Mouse (Mus musculus) lung, postnatal 14 days (tissue): Measurements from ENCODE around the gene Ppp1r14c.
A peak's percentile ranks its signal among the peaks of the same experiment; 100 is the strongest.
"Not testable (repeated sequence)": the region's sequence is repeated elsewhere in the genome, so short reads cannot be mapped to it uniquely, and the experiment has no call there.

Experiments
- DNase-seq: peaks from one replicate; pipeline ENCODE4 v3.0.0; 2021

Gene Ppp1r14c

DNA sequence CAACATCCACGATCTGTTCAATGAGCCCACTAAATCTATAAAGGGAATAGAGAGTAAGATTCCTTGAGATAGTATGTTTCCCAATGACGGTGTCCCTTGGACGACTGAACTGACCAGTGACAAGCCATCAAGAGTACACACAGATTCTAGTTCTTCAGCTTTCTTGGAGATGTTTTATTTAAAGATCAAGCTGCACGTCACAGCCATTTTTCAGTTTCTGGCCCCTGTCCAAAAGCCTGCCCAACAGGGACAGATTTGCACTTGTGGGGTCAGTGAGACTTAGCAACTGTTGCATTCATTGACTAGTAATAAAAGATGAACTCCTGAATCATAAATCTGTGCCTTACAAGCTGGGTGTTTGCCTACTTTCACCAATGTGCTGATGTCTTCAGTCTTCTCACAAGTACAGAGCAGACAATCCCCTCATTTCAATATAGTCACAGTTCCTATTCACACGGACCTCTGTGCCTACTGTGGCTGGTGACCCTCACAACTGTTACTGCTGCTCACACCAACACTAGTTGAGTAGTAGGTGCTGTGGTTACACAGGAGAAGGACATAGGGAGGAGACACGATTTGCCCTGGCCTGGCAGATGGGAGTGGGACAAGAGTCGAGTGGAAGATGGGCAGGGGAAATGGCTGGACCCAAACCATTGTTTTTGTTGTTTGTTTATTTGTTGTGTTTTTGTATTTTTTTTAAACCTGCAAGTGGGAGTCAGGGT, 37.7 kb downstream of the Ppp1r14c start:
- peak; percentile 32 for DNase-seq

DNA sequence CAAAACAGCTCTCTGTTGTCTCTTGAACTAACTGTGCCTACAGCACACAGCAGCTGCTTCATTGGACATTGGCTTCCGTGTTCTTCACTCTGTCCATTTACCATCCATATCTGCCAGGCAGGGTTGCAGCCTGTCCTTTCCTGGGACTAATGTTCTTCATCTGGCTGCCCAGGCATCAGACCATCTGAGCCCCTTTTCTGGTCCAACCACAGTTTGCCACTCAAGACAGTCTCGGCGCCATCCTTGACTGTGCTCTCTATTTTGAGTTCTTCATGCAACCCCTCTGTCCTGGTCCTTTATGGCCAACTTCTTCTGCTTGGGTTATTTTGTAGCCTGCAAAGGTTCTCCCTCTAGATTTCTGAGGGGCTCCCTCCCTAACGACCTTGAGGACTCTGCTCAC, 38.5 kb downstream of the Ppp1r14c start:
- no peak for DNase-seq

- no peak for DNase-seq
These were observed 40.4 kb downstream of the Ppp1r14c start for GRCm38 (mm10) chr10:3406280-3406679.

DNA sequence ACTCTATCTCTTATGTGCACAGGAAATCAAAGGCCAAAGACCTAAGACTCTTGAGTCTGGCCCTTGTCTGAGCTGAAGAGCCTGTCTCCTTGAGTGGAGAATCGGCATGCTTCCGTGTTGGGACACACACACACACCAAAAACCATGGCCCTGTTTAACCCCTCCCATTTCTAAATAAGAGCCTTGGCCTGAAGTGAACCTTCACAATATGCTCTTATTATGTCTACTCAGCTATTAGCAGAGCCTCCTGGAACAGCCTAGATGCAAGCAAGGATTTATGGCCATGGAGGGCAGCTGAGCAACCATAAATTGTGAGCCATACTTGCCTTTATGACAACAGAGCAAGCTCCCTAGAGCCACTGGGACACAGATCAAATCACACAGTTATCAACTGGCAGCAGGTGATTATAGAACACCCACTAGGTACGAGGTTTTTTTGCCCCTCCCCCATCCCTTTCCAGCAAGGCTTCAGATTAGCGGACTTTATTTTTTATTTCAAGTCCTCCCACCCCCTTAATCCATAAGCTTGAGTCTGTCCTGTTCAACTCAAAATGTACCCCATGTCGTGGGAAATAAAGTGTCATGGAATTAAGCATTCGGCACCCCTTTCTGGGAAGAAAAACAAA, 42.3 kb downstream of the Ppp1r14c start:
- DNase-seq = peak; percentile 24

DNA sequence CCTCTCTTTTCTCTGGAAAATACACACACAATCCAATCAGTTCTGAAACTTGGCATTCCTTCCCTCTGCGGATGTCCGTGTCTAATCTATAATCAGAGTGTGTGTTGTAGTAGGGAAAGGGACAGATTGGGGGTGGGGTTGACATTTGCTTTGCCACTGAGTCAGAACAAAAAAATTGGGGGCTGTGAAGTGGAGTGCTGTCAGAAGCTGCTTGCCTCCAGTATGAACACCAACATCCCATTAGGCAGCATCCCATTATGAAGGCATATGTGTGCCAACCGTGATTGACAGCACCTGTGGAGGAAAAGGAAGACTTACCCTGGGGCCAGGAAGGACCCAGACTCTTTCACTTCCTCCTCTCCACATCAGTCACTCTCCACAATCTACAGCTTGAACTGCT, 42.8 kb downstream of the Ppp1r14c start:
- no peak for DNase-seq

- DNase-seq = no peak
These were observed 45.4 kb downstream of the Ppp1r14c start for GRCm38 (mm10) chr10:3411222-3411621.

GRCm38 (mm10) chr10:3411639-3412038, 45.8 kb downstream of the Ppp1r14c start:
- no peak for DNase-seq

DNA sequence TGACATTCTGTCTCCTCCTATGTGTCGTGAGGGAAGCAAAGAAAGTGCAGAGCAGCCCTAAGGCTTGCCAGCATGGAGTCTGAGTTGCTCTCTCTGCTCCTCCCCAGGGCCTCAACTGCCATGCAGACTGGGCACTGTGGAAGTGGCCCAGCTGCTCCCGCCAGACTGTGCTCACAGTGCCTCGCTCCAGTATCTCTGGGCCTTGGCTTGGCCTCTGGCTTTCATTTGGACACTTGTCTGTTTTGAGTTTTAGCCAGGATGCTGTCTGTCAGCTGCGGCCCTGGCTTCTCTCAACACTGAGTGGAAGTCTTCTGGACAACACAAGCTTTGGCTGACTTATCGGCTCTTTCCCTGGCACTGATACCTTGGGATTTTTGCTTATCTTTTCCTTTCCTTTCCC, 49.0 kb downstream of the Ppp1r14c start:
- peak; percentile 46 for DNase-seq

DNA sequence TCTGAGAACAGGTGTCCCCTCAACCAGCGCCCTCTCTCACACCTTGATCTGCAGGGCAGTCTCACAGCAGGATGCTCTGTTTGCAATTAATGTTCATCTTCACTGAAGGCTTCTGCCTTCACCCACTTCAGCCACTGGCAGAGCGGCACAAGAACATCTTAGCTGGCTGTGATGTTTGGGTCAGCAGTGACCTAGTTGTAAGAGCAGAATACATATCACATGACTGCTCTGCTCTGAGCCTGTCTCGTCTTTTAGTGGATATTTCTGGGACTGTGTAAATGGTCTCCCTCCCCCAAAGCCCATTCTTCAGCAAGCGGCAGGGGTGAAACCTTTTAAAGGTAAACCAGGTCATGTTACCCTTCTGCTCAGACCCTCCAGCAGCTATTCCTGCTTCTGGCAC, 50.7 kb downstream of the Ppp1r14c start:
- no peak for DNase-seq

DNA sequence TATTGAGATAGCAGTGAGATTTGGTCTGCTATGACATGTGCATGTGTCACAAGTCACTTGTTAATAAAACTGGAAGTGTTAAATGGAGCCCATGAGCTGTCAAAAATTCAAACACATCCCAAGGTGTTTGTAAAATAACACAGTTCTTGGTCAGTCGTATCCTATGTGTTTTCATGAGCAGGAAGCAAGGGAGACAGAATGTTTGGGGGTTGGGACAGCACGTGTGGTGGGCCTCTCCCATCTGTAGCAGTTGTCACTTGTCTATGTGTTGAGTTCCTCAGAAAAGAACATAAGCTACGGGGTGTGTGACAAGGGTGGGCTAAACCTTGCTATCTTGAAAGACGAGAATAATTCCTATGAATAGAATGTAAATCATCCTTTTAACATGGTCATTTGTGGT, 51.6 kb downstream of the Ppp1r14c start:
- no peak for DNase-seq

DNA sequence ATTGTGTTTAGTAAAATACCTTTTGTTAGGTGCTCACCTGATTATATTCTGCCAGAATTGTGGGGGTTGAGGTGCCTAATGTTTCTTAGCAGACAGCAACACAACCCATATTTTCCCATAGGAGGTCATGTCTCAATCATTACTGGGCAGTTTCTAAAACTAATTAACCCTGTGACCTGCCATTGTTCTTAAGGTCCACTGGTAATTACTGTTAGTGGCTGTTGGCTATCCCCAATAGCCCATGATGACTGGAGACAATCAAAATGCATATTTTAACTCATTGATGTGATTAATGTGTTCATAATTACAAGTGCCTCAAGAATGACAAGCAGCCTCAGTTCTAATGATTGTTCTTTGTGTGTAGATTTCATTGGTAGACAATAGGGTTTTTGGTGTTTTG, 58.2 kb downstream of the Ppp1r14c start:
- DNase-seq = no peak

GRCm38 (mm10) chr10:3427689-3428399, 62.0 kb downstream of the Ppp1r14c start:
- DNase-seq = peak; percentile 47

DNA sequence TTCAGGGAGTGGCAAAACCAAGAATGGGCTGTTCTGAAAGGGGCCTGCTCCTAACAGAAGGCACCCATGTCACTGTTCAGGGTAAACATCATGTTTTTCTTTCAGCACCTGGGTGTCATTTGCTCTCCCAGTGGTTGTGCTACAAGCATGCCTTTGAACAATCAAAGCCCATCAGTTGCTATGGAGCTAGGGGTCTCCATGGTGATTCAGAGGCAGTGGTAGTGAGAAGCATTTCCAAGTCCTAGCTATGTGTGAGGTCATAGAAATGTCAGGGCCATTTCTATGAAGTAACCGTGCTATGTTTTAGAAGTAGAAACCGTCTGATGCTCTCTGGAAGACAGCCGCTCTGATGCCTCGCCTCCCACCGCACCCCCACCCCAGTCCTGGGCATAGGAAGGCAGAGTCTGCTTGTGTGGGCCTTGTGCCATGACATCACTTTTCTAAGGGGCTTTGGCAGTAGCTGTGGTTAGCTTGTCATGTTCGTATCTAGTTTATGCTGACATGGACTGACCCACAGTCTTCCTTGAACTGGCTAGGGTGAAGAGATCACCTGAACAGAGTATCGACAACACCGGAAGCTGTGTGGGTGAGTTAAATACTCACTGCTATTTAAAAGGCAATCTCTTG, 69.1 kb downstream of the Ppp1r14c start:
- no peak for DNase-seq

DNA sequence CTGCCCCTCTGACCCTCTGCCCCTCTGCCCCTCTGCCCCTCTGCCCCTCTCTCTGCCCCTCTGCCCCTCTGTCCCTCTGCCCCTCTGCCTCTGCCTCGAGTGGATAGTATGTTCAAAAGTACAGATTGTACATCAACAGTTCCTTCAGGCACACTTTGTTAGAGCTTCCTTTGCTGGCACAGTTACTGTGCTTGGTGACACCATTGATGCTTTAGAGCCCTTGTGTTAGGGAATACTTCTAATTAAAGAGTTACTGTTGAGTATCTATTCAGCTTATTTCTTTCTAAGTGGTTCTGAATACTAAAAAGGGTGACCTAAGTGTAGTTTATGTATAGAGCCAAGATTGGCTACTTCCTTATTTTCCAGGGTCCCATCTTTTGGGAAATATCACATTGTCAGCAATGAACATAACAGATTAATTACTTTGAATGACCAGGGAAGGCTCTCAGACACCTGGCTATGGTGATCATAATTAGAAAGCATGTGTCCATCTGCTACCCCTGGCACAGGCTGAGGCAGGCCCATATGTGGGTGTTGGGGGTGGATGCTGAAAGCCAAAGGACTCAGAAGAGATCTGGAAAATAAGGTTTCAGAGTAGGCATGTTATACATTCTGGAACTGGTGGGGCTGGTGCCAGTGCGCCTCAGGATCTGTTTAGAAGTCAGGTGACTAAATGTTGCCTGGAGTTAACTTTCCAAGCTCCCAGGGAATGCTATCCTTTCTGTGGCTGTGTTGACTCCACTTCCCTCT, 75.0 kb downstream of the Ppp1r14c start:
- DNase-seq = no peak

GRCm38 (mm10) chr10:3446748-3447147, 80.9 kb downstream of the Ppp1r14c start:
- DNase-seq = not testable (repeated sequence)

GRCm38 (mm10) chr10:3448699-3449098, 82.8 kb downstream of the Ppp1r14c start:
- no peak for DNase-seq

DNA sequence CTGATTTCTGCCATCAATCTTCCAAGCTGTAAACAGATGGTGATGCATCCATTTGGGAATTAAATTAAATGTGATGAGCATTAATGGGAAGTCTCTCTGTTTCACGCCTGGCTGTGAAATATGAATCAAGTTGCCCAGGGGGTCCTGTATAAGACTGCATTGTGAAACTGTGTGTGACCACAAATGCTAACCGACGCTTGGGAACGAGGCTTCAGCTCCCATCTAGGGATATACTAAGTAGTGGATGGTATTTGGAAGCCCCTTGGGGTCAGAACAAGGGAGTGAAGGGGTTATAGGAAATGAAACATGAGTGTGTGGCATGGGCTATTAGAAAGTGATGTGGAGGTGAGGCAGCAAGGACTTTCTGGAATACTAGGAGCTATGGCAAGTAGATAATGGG, 86.1 kb downstream of the Ppp1r14c start:
- DNase-seq = no peak

DNA sequence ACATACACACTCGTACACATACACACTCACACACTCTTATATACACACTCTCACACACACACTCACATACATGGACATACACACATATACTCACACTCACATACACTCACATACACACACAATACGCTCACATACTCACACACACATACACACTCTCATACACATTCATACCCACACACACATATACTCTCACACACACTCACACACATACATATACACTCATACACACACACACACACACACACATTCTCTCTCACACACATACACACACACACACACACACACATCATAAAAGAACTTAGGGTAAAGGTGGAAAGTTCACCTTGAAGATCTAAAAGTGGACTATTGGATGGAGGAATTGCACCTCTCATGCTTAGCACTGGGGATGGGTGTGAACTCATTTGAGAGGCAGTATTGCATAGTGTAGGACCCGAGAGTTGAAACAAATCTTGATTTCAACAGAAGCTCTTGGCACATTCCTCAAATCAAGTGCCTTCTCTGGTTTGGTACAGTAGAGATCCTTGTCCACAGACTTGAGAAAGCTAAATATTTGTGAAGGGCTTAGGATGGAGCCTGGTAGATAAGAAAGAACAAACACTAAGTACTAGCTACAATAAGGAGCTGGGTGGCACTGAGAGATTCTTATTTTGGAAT, 87.1 kb downstream of the Ppp1r14c start:
- DNase-seq = peak; percentile 29

DNA sequence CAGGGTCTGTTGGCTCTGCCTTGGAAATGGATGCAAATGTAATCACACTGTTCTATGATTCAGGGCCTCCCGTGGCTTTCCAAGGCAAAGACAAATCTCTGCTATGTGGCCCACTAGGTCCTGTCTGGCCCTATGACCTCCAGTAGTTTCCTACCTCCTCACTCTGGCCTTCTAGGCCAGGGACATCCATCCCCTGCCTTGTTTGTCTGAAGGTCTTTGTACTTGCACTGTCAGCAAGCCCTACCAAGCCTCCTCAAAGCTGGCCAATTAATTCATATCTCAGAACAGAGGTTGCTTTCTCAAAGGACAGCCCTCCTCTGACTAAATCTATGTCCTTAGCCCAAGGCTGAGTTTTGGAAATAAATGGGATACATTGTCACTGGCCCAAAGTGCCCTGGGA, 92.8 kb downstream of the Ppp1r14c start:
- DNase-seq = no peak

- DNase-seq = no peak
These were observed 95.0 kb downstream of the Ppp1r14c start for GRCm38 (mm10) chr10:3460841-3461240.

GRCm38 (mm10) chr10:3466135-3466626, 100.3 kb downstream of the Ppp1r14c start:
- DNase-seq = no peak

DNA sequence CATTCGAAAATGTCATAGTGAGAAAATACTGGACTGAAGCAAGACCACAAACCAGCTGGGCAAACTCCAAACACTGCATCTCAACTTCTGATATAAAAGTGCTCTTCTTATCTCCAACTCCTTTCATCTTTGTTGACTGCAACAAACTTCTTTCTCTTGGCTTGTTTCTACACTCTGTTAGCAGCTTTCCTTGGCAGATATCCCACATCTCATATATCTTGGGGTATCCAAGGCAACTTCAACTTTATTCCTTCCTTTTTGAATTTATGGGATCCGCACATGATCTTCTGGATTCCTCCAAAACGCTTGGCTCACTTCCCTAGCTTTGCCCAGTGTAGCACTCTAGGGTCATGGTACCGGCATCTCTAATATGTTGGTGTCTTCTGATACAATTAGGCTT, 102.7 kb downstream of the Ppp1r14c start:
- DNase-seq = no peak
